Comparison of ENCODE assay signal across 7 mouse cellular contexts in genomic region chr11:120795756-120796613, GRCm38 (mm10). TPM values are rescaled to one million over a fixed set of nuclear protein-coding genes. Genes with fewer than 3 reads are reported as not detected.
DNase-seq lines count a peak whose midpoint lies in the region; ATAC-seq lines count a peak whose summit lies in the region.

Gene Dus1l (minus strand): TSS chr11:120796403.

- peak within 1 kb of the TSS; percentile 88 for H3K9ac ChIP-seq in midbrain, embryonic 13.5 days (replicated peaks)

- ATAC-seq in granulocyte monocyte progenitor cell, adult 5-6 weeks (replicated peaks; ENCODE audit: poor library complexity, severe bottlenecking), result peak; percentile 85
- peak; percentile 89 for ATAC-seq in midbrain, embryonic 13.5 days

- H3K9me3 ChIP-seq in embryonic facial prominence, embryonic 10.5 days, result no peaks in the 10 kb centered on the region
- no peaks in the 10 kb centered on the region for H3K9me3 ChIP-seq in limb, embryonic 10.5 days (replicated peaks)
- no peaks in the 10 kb centered on the region for H3K9me3 ChIP-seq in midbrain, embryonic 13.5 days

- H3K27ac ChIP-seq in embryonic facial prominence, embryonic 10.5 days (replicated peaks), result peak within 1 kb of the TSS; percentile 89
- H3K27ac ChIP-seq in limb, embryonic 10.5 days, result peak within 1 kb of the TSS; percentile 85
- H3K27ac ChIP-seq in midbrain, embryonic 13.5 days, result peak within 1 kb of the TSS; percentile 78

- 2% methylated on average over 59 of the region's 59 CpGs for WGBS in embryonic facial prominence, embryonic 10.5 days
- 2% methylated on average over 59 of the region's 59 CpGs for WGBS in limb, embryonic 10.5 days
- WGBS in midbrain, embryonic 13.5 days, result 2% methylated on average over 59 of the region's 59 CpGs

- H3K4me2 ChIP-seq in midbrain, embryonic 13.5 days (replicated peaks), result peak within 1 kb of the TSS; percentile 100

- H3K36me3 ChIP-seq in embryonic facial prominence, embryonic 10.5 days (replicated peaks), result peaks cover 39% of the 10 kb centered on the region
- peaks cover 43% of the 10 kb centered on the region for H3K36me3 ChIP-seq in limb, embryonic 10.5 days
- peaks cover 31% of the 10 kb centered on the region for H3K36me3 ChIP-seq in midbrain, embryonic 13.5 days

- H3K4me1 ChIP-seq in embryonic facial prominence, embryonic 10.5 days, result peaks cover 32% of the 10 kb centered on the region
- H3K4me1 ChIP-seq in limb, embryonic 10.5 days, result peaks cover 31% of the 10 kb centered on the region
- H3K4me1 ChIP-seq in midbrain, embryonic 13.5 days (replicated peaks), result peaks cover 26% of the 10 kb centered on the region

- DNase-seq in adrenal gland, postnatal 10 days, result peak; percentile 99
- peak; percentile 97 for DNase-seq in embryonic facial prominence, embryonic 10.5 days (ENCODE audit: low spot score)
- peak; percentile 92 for DNase-seq in kidney, adult 11 months
- DNase-seq in limb, embryonic 10.5 days (ENCODE audit: low spot score), result peak; percentile 99
- DNase-seq in spleen, adult 12 weeks (ENCODE audit: low spot score), result peak; percentile 96

- no peaks in the 10 kb centered on the region for H3K27me3 ChIP-seq in embryonic facial prominence, embryonic 10.5 days (replicated peaks; ENCODE audit: low read depth, poor library complexity, severe bottlenecking)
- H3K27me3 ChIP-seq in limb, embryonic 10.5 days (ENCODE audit: low read depth, poor library complexity, severe bottlenecking), result no peaks in the 10 kb centered on the region
- H3K27me3 ChIP-seq in midbrain, embryonic 13.5 days, result no peaks in the 10 kb centered on the region

- H3K4me3 ChIP-seq in embryonic facial prominence, embryonic 10.5 days, result peak within 1 kb of the TSS; percentile 90
- peak within 1 kb of the TSS; percentile 99 for H3K4me3 ChIP-seq in limb, embryonic 10.5 days
- peak within 1 kb of the TSS; percentile 94 for H3K4me3 ChIP-seq in midbrain, embryonic 13.5 days (replicated peaks)

RNA-seq across cellular contexts. Expression of gene Dus1l, which starts in this region (rescaled TPM):
- 10 to 100 TPM; 61.2 to 64.3 TPM for total RNA-seq in adrenal gland, postnatal 10 days (2021)
- 96.6 and 101 TPM in 2 replicates for polyA plus RNA-seq in embryonic facial prominence, embryonic 10.5 days (2016; fragmentation: Nextera tagmentation; extraction: Ambion mirVana)
- total RNA-seq in granulocyte monocyte progenitor cell, adult 5-6 weeks (2014; fragmentation: Nextera tagmentation), result 48.2 and 60.7 TPM in 2 replicates
- 63.0 and 74.8 TPM in 2 replicates for total RNA-seq in granulocyte monocyte progenitor cell, adult 5-6 weeks (2017)
- 122 and 136 TPM in 2 replicates for polyA plus RNA-seq in limb, embryonic 10.5 days (2016; fragmentation: Nextera tagmentation; extraction: Ambion mirVana)
- 51.4 and 55.7 TPM in 2 replicates for polyA plus RNA-seq in midbrain, embryonic 13.5 days (2015; fragmentation: Nextera tagmentation; extraction: Ambion mirVana)

Comparison
In these comparisons a context has a peak if more than half of its experiments do, and no peak if none do; other contexts are left out.
1. Peak in every context shown above with its lines: DNase-seq, ATAC-seq, H3K4me3 ChIP-seq and H3K27ac ChIP-seq.